Mouse (Mus musculus) intestine, embryonic 16.5 days (tissue): ENCODE measurements at regions not wholly inside any gene's neighbourhood (a gene's known extent, or its start where the extent isn't known, plus 50 kb on each side); places are given as distances from the start of the nearest gene placed in this dataset.

ENCODE experiments used
- ATAC-seq: fragments of 200-750 bp; cut with Nextera tagmentation; 2 replicates; pipeline ENCODE4 v1.8.0; 2017; ENCODE audit warnings: moderate TSS enrichment, moderate library complexity
- H3K27ac ChIP-seq: fragments of 300-500 bp; sonication (generic); 2 replicates; pipeline ENCODE4 v1.5.1; 2014; ENCODE audit warnings: mild to moderate bottlenecking, low read length
- H3K27me3 ChIP-seq: fragments of 300-500 bp; sonication (generic); replicated peaks from 2 replicates; pipeline ENCODE4 v1.6.1; 2014; ENCODE audit warnings: low read length, control low read depth, mixed read lengths; ENCODE audit not compliant: control insufficient read depth, insufficient read depth
- H3K36me3 ChIP-seq: fragments of 300-500 bp; sonication (generic); 2 replicates; pipeline ENCODE4 v1.6.1; 2014; ENCODE audit warnings: low read length, control low read depth; ENCODE audit not compliant: control insufficient read depth, insufficient read depth
- H3K4me1 ChIP-seq: fragments of 300-500 bp; sonication (generic); 2 replicates; pipeline ENCODE4 v1.6.1; 2014; ENCODE audit warnings: low read length, control low read depth, mixed read lengths; ENCODE audit not compliant: control insufficient read depth, insufficient read depth
- H3K4me2 ChIP-seq: fragments of 300-500 bp; sonication (generic); 2 replicates; pipeline ENCODE4 v1.6.1; 2014; ENCODE audit warnings: low read depth, low read length, control low read depth
- H3K4me3 ChIP-seq: fragments of 300-500 bp; sonication (generic); 2 replicates; pipeline ENCODE4 v1.5.1; 2014; ENCODE audit warnings: mild to moderate bottlenecking, low read length
- H3K9ac ChIP-seq: fragments of 300-500 bp; sonication (generic); 2 replicates; pipeline ENCODE4 v1.6.1; 2014; ENCODE audit warnings: low read depth, low read length
- H3K9me3 ChIP-seq: fragments of 300-500 bp; sonication (generic); 2 replicates; pipeline ENCODE4 v1.6.1; 2016; ENCODE audit warnings: low read length, control low read depth; ENCODE audit not compliant: control insufficient read depth
- WGBS: fragments of 180-500 bp; shearing (Covaris S2); extraction: QIAGEN DNeasy Blood & Tissue Kit; methylation state at CpG from one replicate; pipeline ENCODE4 v1.1.7; 2014; 5-methylcytosine and 5-hydroxymethylcytosine counted together

GRCm38 (mm10) chr3:34456488-34457433 lies 193.4 kb upstream of the Sox2 start:
- Histone ChIP-seq H3K9ac (no peak overlapping the region), H3K4me2 (no peak overlapping the region), H3K4me3 (no peak overlapping the region), H3K27me3 (no peaks in the 10 kb centered on the region), H3K9me3 (no peaks in the 10 kb centered on the region), H3K36me3 (no peaks in the 10 kb centered on the region), H3K4me1 (no peaks in the 10 kb centered on the region), H3K27ac (no peak overlapping the region)
- ATAC-seq, result no peak
- WGBS, result 67% methylated on average over 23 of the region's 23 CpGs

GRCm38 (mm10) chr3:34454026-34454624 lies 196.1 kb upstream of the Sox2 start:
- ATAC-seq, result no peak
- no peaks in the 10 kb centered on the region for H3K36me3 ChIP-seq
- no peak overlapping the region for H3K4me2 ChIP-seq
- H3K9me3 ChIP-seq, result no peaks in the 10 kb centered on the region
- no peak overlapping the region for H3K27ac ChIP-seq
- H3K4me3 ChIP-seq, result no peak overlapping the region
- WGBS, result 94% methylated on average over 19 of the region's 24 CpGs
- H3K9ac ChIP-seq, result no peak overlapping the region
- H3K27me3 ChIP-seq, result no peaks in the 10 kb centered on the region
- H3K4me1 ChIP-seq, result no peaks in the 10 kb centered on the region

GRCm38 (mm10) chr3:34445354-34445753 lies 204.9 kb upstream of the Sox2 start:
- H3K4me1 ChIP-seq, result no peaks in the 10 kb centered on the region
- no peak overlapping the region for H3K4me3 ChIP-seq
- 0 out of 2 replicates have a peak, but pooled peaks cover 3% of the 10 kb centered on the region for H3K9me3 ChIP-seq
- no peaks in the 10 kb centered on the region for H3K27me3 ChIP-seq
- no peak overlapping the region for H3K4me2 ChIP-seq
- no peak overlapping the region for H3K9ac ChIP-seq
- H3K27ac ChIP-seq, result no peak overlapping the region
- ATAC-seq, result no peak
- no peaks in the 10 kb centered on the region for H3K36me3 ChIP-seq
- 47% methylated on average over 7 of the region's 7 CpGs for WGBS

- H3K36me3 ChIP-seq, result no peaks in the 10 kb centered on the region
- no peak overlapping the region for H3K4me3 ChIP-seq
- H3K27me3 ChIP-seq, result no peaks in the 10 kb centered on the region
- no peak overlapping the region for H3K4me2 ChIP-seq
- WGBS, result 40% methylated on average over 5 of the region's 5 CpGs
- no peak for ATAC-seq
- H3K9me3 ChIP-seq, result 0 out of 2 replicates have a peak, but pooled peaks cover 3% of the 10 kb centered on the region
- no peak overlapping the region for H3K27ac ChIP-seq
- no peaks in the 10 kb centered on the region for H3K4me1 ChIP-seq
- H3K9ac ChIP-seq, result no peak overlapping the region
Observed at GRCm38 (mm10) chr3:34444802-34445201, 205.4 kb upstream of the Sox2 start.

- Histone ChIP-seq H3K9me3 (0 out of 2 replicates have a peak, but pooled peaks cover 3% of the 10 kb centered on the region), H3K9ac (no peak overlapping the region), H3K27ac (no peak overlapping the region), H3K36me3 (no peaks in the 10 kb centered on the region), H3K4me2 (no peak overlapping the region), H3K27me3 (no peaks in the 10 kb centered on the region), H3K4me3 (no peak overlapping the region), H3K4me1 (no peaks in the 10 kb centered on the region)
- ATAC-seq, result no peak
- WGBS, result 59% methylated on average over 28 of the region's 28 CpGs
Observed at GRCm38 (mm10) chr3:34443731-34444628, 206.2 kb upstream of the Sox2 start.

- no peaks in the 10 kb centered on the region for H3K4me1 ChIP-seq
- no peak overlapping the region for H3K4me3 ChIP-seq
- H3K36me3 ChIP-seq, result no peaks in the 10 kb centered on the region
- no peak overlapping the region for H3K9ac ChIP-seq
- no peak overlapping the region for H3K4me2 ChIP-seq
- H3K27me3 ChIP-seq, result no peaks in the 10 kb centered on the region
- 0 out of 2 replicates have a peak, but pooled peaks cover 3% of the 10 kb centered on the region for H3K9me3 ChIP-seq
- WGBS, result 73% methylated on average over 5 of the region's 5 CpGs
- no peak overlapping the region for H3K27ac ChIP-seq
- no peak for ATAC-seq
Observed at GRCm38 (mm10) chr3:34443307-34443706, 206.9 kb upstream of the Sox2 start.

- Histone ChIP-seq H3K27ac (no peak overlapping the region), H3K4me2 (no peak overlapping the region), H3K9ac (no peak overlapping the region), H3K4me1 (no peaks in the 10 kb centered on the region), H3K27me3 (no peaks in the 10 kb centered on the region), H3K9me3 (0 out of 2 replicates have a peak, but pooled peaks cover 3% of the 10 kb centered on the region), H3K4me3 (no peak overlapping the region), H3K36me3 (no peaks in the 10 kb centered on the region)
- no peak for ATAC-seq
- WGBS, result 64% methylated on average over 4 of the region's 4 CpGs
Observed at GRCm38 (mm10) chr3:34441792-34442191, 208.4 kb upstream of the Sox2 start.

- H3K4me1 ChIP-seq, result no peaks in the 10 kb centered on the region
- WGBS, result 55% methylated on average over 5 of the region's 5 CpGs
- ATAC-seq, result no peak
- H3K4me3 ChIP-seq, result no peak overlapping the region
- H3K4me2 ChIP-seq, result no peak overlapping the region
- H3K27me3 ChIP-seq, result no peaks in the 10 kb centered on the region
- no peak overlapping the region for H3K9ac ChIP-seq
- no peaks in the 10 kb centered on the region for H3K36me3 ChIP-seq
- H3K27ac ChIP-seq, result no peak overlapping the region
- H3K9me3 ChIP-seq, result no peaks in the 10 kb centered on the region
Observed at GRCm38 (mm10) chr3:34441266-34441665, 208.9 kb upstream of the Sox2 start.

GRCm38 (mm10) chr3:34434901-34435300 lies 215.3 kb upstream of the Sox2 start:
- Histone ChIP-seq H3K27me3 (no peaks in the 10 kb centered on the region), H3K4me1 (no peaks in the 10 kb centered on the region), H3K36me3 (no peaks in the 10 kb centered on the region), H3K27ac (no peak overlapping the region), H3K4me2 (no peak overlapping the region), H3K9me3 (no peaks in the 10 kb centered on the region), H3K4me3 (no peak overlapping the region), H3K9ac (no peak overlapping the region)
- ATAC-seq, result no peak
- WGBS, result 59% methylated on average over 9 of the region's 9 CpGs
